Mouse (Mus musculus): ENCODE measurements at regions not wholly inside any gene's neighbourhood (a gene's known extent, or its start where the extent isn't known, plus 50 kb on each side); places are given as distances from the start of the nearest gene placed in this dataset.

GRCm38 (mm10) chr7:37388843-37389702 lies 384.4 kb downstream of the Zfp536 start:
- DNase-seq, result no peak

GRCm38 (mm10) chr7:37389703-37390087 lies 383.7 kb downstream of the Zfp536 start:
- no peak for DNase-seq

GRCm38 (mm10) chr7:37390271-37390670 lies 383.2 kb downstream of the Zfp536 start:
- DNase-seq, result no peak

- no peak for DNase-seq
Observed at GRCm38 (mm10) chr7:37392122-37392521, 381.3 kb downstream of the Zfp536 start.

GRCm38 (mm10) chr7:37392604-37393003 lies 380.8 kb downstream of the Zfp536 start:
- no peak for DNase-seq

- no peak for DNase-seq
Observed at GRCm38 (mm10) chr7:37393071-37393470, 380.4 kb downstream of the Zfp536 start.

GRCm38 (mm10) chr7:37394965-37395426 lies 378.4 kb downstream of the Zfp536 start:
- DNase-seq, result no peak

- no peak for DNase-seq
Observed at GRCm38 (mm10) chr7:37395881-37396513, 377.4 kb downstream of the Zfp536 start.

- no peak for DNase-seq
Observed at GRCm38 (mm10) chr7:37403483-37403882, 370.0 kb downstream of the Zfp536 start.

- no peak for DNase-seq
Observed at GRCm38 (mm10) chr7:37413350-37413749, 360.1 kb downstream of the Zfp536 start.

- no peak for DNase-seq
Observed at GRCm38 (mm10) chr7:37421704-37422103, 351.7 kb downstream of the Zfp536 start.

Data from adrenal gland, postnatal 10 days (tissue).